Mouse (Mus musculus): ENCODE results near the gene Upp2. TPM values are rescaled to one million over a fixed set of nuclear protein-coding genes. Genes with fewer than 3 reads are reported as not detected.

Upp2 gene
- polyA plus RNA-seq, 1 experiment from 2014 or later = 5.9 TPM

- Histone ChIP-seq H3K4me1 (ENCODE audit: control insufficient read depth, insufficient read depth, low read length) (no peaks in the 10 kb centered on the region), H3K9me3 (ENCODE audit: control insufficient read depth, low read length) (no peaks in the 10 kb centered on the region), H3K27me3 (ENCODE audit: control insufficient read depth, insufficient read depth, low read length) (no peaks in the 10 kb centered on the region), H3K36me3 (ENCODE audit: control insufficient read depth, insufficient read depth, low read length) (no peaks in the 10 kb centered on the region), H3K27ac (ENCODE audit: low read depth, low read length) (no peak overlapping the region), H3K9ac (ENCODE audit: low read depth, low read length) (no peak overlapping the region), H3K4me3 (ENCODE audit: low read length) (no peak overlapping the region), H3K4me2 (replicated peaks; ENCODE audit: low read depth, low read length) (no peak overlapping the region)
- ATAC-seq (ENCODE audit: low FRiP score, low TSS enrichment) = no peak
- 70% methylated on average over 8 of the region's 8 CpGs for WGBS
Observed at GRCm38 (mm10) chr2:58786681-58787080, 219.6 kb downstream of the Upp2 start.

- H3K4me1 ChIP-seq (ENCODE audit: control insufficient read depth, insufficient read depth, low read length) = no peaks in the 10 kb centered on the region
- no peaks in the 10 kb centered on the region for H3K36me3 ChIP-seq (ENCODE audit: control insufficient read depth, insufficient read depth, low read length)
- H3K27ac ChIP-seq (ENCODE audit: low read depth, low read length) = no peak overlapping the region
- ATAC-seq (ENCODE audit: low FRiP score, low TSS enrichment) = no peak
- no peaks in the 10 kb centered on the region for H3K27me3 ChIP-seq (ENCODE audit: control insufficient read depth, insufficient read depth, low read length)
- 62% methylated on average over 7 of the region's 7 CpGs for WGBS
- no peaks in the 10 kb centered on the region for H3K9me3 ChIP-seq (ENCODE audit: control insufficient read depth, low read length)
- H3K4me3 ChIP-seq (ENCODE audit: low read length) = no peak overlapping the region
- no peak overlapping the region for H3K4me2 ChIP-seq (replicated peaks; ENCODE audit: low read depth, low read length)
- H3K9ac ChIP-seq (ENCODE audit: low read depth, low read length) = no peak overlapping the region
Observed at GRCm38 (mm10) chr2:58787360-58787759, 220.3 kb downstream of the Upp2 start.

DNA sequence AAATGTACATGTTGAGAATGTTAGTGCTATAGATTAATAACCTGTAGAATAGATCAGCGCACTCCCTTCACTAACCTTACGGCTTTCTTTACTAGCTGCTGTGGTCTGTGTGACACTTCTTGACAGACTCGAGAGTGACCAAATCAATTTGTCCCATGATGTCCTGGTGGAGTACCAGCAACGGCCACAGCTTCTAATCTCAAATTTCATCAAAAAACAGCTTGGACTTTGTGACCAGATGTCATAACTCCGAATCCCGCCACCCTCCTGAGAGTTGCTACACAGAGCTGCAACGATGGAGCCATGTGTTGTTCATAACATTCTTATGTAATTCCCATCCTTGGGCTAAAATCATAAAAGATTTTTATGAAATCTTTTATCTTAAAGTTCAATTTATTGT lies 222.8 kb downstream of the Upp2 start:
- no peak for ATAC-seq (ENCODE audit: low FRiP score, low TSS enrichment)
- H3K27me3 ChIP-seq (ENCODE audit: control insufficient read depth, insufficient read depth, low read length) = no peaks in the 10 kb centered on the region
- no peak overlapping the region for H3K4me3 ChIP-seq (ENCODE audit: low read length)
- no peaks in the 10 kb centered on the region for H3K4me1 ChIP-seq (ENCODE audit: control insufficient read depth, insufficient read depth, low read length)
- no peak overlapping the region for H3K9ac ChIP-seq (ENCODE audit: low read depth, low read length)
- no peaks in the 10 kb centered on the region for H3K9me3 ChIP-seq (ENCODE audit: control insufficient read depth, low read length)
- 76% methylated on average over 7 of the region's 7 CpGs for WGBS
- H3K27ac ChIP-seq (ENCODE audit: low read depth, low read length) = no peak overlapping the region
- H3K4me2 ChIP-seq (replicated peaks; ENCODE audit: low read depth, low read length) = no peak overlapping the region
- no peaks in the 10 kb centered on the region for H3K36me3 ChIP-seq (ENCODE audit: control insufficient read depth, insufficient read depth, low read length)

- no peak for ATAC-seq (ENCODE audit: low FRiP score, low TSS enrichment)
- no peak overlapping the region for H3K27ac ChIP-seq (ENCODE audit: low read depth, low read length)
- no peak overlapping the region for H3K4me2 ChIP-seq (replicated peaks; ENCODE audit: low read depth, low read length)
- H3K9me3 ChIP-seq (ENCODE audit: control insufficient read depth, low read length) = no peaks in the 10 kb centered on the region
- 96% methylated on average over 4 of the region's 4 CpGs for WGBS
- H3K4me3 ChIP-seq (ENCODE audit: low read length) = no peak overlapping the region
- no peak overlapping the region for H3K9ac ChIP-seq (ENCODE audit: low read depth, low read length)
- H3K4me1 ChIP-seq (ENCODE audit: control insufficient read depth, insufficient read depth, low read length) = no peaks in the 10 kb centered on the region
- H3K27me3 ChIP-seq (ENCODE audit: control insufficient read depth, insufficient read depth, low read length) = no peaks in the 10 kb centered on the region
- no peaks in the 10 kb centered on the region for H3K36me3 ChIP-seq (ENCODE audit: control insufficient read depth, insufficient read depth, low read length)
Observed at GRCm38 (mm10) chr2:58790361-58790760, 223.3 kb downstream of the Upp2 start.

DNA sequence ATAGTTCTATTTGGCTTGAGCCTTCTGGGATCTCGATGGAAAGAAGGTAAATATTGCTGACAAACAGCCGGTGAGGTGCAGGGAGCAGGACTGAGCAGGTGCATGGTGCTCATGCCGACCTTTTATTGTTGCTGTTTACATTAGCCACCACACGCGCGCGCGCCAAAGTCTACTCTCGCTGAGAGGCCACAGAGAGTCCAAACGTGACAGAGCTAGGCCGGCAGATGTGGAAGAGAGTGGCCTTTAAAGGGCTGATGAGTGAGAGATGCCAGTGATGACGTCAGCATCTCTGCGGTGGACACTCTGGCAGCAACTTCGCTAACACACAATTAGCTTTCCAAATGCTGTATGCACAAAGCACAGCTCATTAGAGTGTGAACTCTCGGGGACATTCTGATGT lies 227.4 kb downstream of the Upp2 start:
- no peaks in the 10 kb centered on the region for H3K27me3 ChIP-seq (ENCODE audit: control insufficient read depth, insufficient read depth, low read length)
- no peak overlapping the region for H3K27ac ChIP-seq (ENCODE audit: low read depth, low read length)
- no peak overlapping the region for H3K9ac ChIP-seq (ENCODE audit: low read depth, low read length)
- H3K9me3 ChIP-seq (ENCODE audit: control insufficient read depth, low read length) = no peaks in the 10 kb centered on the region
- WGBS = 84% methylated on average over 15 of the region's 15 CpGs
- H3K4me3 ChIP-seq (ENCODE audit: low read length) = no peak overlapping the region
- ATAC-seq (ENCODE audit: low FRiP score, low TSS enrichment) = no peak
- H3K4me1 ChIP-seq (ENCODE audit: control insufficient read depth, insufficient read depth, low read length) = no peaks in the 10 kb centered on the region
- no peak overlapping the region for H3K4me2 ChIP-seq (replicated peaks; ENCODE audit: low read depth, low read length)
- H3K36me3 ChIP-seq (ENCODE audit: control insufficient read depth, insufficient read depth, low read length) = no peaks in the 10 kb centered on the region

GRCm38 (mm10) chr2:58795432-58795831 lies 228.3 kb downstream of the Upp2 start:
- H3K4me1 ChIP-seq (ENCODE audit: control insufficient read depth, insufficient read depth, low read length) = no peaks in the 10 kb centered on the region
- H3K27me3 ChIP-seq (ENCODE audit: control insufficient read depth, insufficient read depth, low read length) = no peaks in the 10 kb centered on the region
- no peaks in the 10 kb centered on the region for H3K9me3 ChIP-seq (ENCODE audit: control insufficient read depth, low read length)
- H3K4me3 ChIP-seq (ENCODE audit: low read length) = no peak overlapping the region
- no peak overlapping the region for H3K9ac ChIP-seq (ENCODE audit: low read depth, low read length)
- ATAC-seq (ENCODE audit: low FRiP score, low TSS enrichment) = no peak
- H3K27ac ChIP-seq (ENCODE audit: low read depth, low read length) = no peak overlapping the region
- H3K36me3 ChIP-seq (ENCODE audit: control insufficient read depth, insufficient read depth, low read length) = no peaks in the 10 kb centered on the region
- H3K4me2 ChIP-seq (replicated peaks; ENCODE audit: low read depth, low read length) = no peak overlapping the region
- WGBS = 91% methylated on average over 5 of the region's 5 CpGs

DNA sequence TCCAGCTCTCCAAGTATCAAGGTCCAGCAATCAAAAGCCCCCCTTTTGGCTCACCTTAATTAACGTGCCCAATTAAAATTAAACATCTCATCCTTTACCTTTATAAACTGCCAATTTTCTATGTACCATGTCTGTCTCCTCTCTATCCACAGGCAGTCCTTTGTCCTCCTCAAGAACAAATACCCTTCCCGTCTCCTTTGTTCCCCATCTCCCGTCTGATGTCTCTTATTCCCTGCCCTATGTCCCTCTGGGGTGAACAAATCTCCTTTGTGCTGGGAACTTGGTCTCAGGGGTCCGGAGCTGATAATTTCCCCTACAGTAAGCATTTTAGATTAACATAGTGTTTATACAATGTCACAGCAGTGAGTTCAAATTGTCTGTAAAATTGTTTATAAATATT lies 230.4 kb downstream of the Upp2 start:
- Histone ChIP-seq H3K9me3 (ENCODE audit: control insufficient read depth, low read length) (no peaks in the 10 kb centered on the region), H3K4me1 (ENCODE audit: control insufficient read depth, insufficient read depth, low read length) (no peaks in the 10 kb centered on the region), H3K4me3 (ENCODE audit: low read length) (no peak overlapping the region), H3K36me3 (ENCODE audit: control insufficient read depth, insufficient read depth, low read length) (no peaks in the 10 kb centered on the region), H3K27me3 (ENCODE audit: control insufficient read depth, insufficient read depth, low read length) (no peaks in the 10 kb centered on the region), H3K27ac (ENCODE audit: low read depth, low read length) (no peak overlapping the region), H3K9ac (ENCODE audit: low read depth, low read length) (no peak overlapping the region), H3K4me2 (replicated peaks; ENCODE audit: low read depth, low read length) (no peak overlapping the region)
- no peak for ATAC-seq (ENCODE audit: low FRiP score, low TSS enrichment)
- 79% methylated on average over 4 of the region's 4 CpGs for WGBS

GRCm38 (mm10) chr2:58799126-58799525 lies 232.0 kb downstream of the Upp2 start:
- no peak overlapping the region for H3K27ac ChIP-seq (ENCODE audit: low read depth, low read length)
- no peaks in the 10 kb centered on the region for H3K36me3 ChIP-seq (ENCODE audit: control insufficient read depth, insufficient read depth, low read length)
- no peak for ATAC-seq (ENCODE audit: low FRiP score, low TSS enrichment)
- no peak overlapping the region for H3K4me3 ChIP-seq (ENCODE audit: low read length)
- H3K9ac ChIP-seq (ENCODE audit: low read depth, low read length) = no peak overlapping the region
- H3K4me1 ChIP-seq (ENCODE audit: control insufficient read depth, insufficient read depth, low read length) = no peaks in the 10 kb centered on the region
- no peaks in the 10 kb centered on the region for H3K27me3 ChIP-seq (ENCODE audit: control insufficient read depth, insufficient read depth, low read length)
- 86% methylated on average over 9 of the region's 9 CpGs for WGBS
- H3K4me2 ChIP-seq (replicated peaks; ENCODE audit: low read depth, low read length) = no peak overlapping the region
- H3K9me3 ChIP-seq (ENCODE audit: control insufficient read depth, low read length) = no peaks in the 10 kb centered on the region

DNA sequence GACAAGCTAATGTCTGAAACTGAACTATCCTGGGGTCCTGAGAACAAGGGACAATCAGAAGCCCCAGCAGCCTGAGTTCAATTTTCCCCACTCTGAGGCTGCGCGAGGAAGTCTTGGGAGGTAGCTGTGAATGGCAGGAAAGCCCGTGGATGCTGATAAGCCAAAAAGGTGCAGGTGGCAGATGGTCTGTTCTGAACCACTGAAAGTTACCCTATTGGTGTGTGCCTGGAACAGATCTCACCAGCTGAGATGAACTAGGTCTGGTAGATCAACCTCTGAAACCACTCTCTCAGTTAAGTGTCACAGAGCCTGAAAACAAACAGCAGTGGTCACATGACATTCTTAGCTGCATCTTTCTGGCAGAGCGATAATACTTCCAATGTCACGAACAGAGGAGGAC lies 232.5 kb downstream of the Upp2 start:
- 89% methylated on average over 5 of the region's 5 CpGs for WGBS
- Histone ChIP-seq H3K27ac (ENCODE audit: low read depth, low read length) (no peak overlapping the region), H3K4me2 (replicated peaks; ENCODE audit: low read depth, low read length) (no peak overlapping the region), H3K36me3 (ENCODE audit: control insufficient read depth, insufficient read depth, low read length) (no peaks in the 10 kb centered on the region), H3K9ac (ENCODE audit: low read depth, low read length) (no peak overlapping the region), H3K9me3 (ENCODE audit: control insufficient read depth, low read length) (no peaks in the 10 kb centered on the region), H3K27me3 (ENCODE audit: control insufficient read depth, insufficient read depth, low read length) (no peaks in the 10 kb centered on the region), H3K4me3 (ENCODE audit: low read length) (no peak overlapping the region), H3K4me1 (ENCODE audit: control insufficient read depth, insufficient read depth, low read length) (no peaks in the 10 kb centered on the region)
- ATAC-seq (ENCODE audit: low FRiP score, low TSS enrichment) = no peak

GRCm38 (mm10) chr2:58812941-58813340 lies 245.8 kb downstream of the Upp2 start:
- ATAC-seq (ENCODE audit: low FRiP score, low TSS enrichment) = no peak
- Histone ChIP-seq H3K9me3 (ENCODE audit: control insufficient read depth, low read length) (no peaks in the 10 kb centered on the region), H3K9ac (ENCODE audit: low read depth, low read length) (no peak overlapping the region), H3K27me3 (ENCODE audit: control insufficient read depth, insufficient read depth, low read length) (no peaks in the 10 kb centered on the region), H3K4me1 (ENCODE audit: control insufficient read depth, insufficient read depth, low read length) (no peaks in the 10 kb centered on the region), H3K27ac (ENCODE audit: low read depth, low read length) (no peak overlapping the region), H3K36me3 (ENCODE audit: control insufficient read depth, insufficient read depth, low read length) (no peaks in the 10 kb centered on the region), H3K4me2 (replicated peaks; ENCODE audit: low read depth, low read length) (no peak overlapping the region), H3K4me3 (ENCODE audit: low read length) (no peak overlapping the region)
- WGBS = 80% methylated on average over 2 of the region's 2 CpGs
